In the genomic region with DNA sequence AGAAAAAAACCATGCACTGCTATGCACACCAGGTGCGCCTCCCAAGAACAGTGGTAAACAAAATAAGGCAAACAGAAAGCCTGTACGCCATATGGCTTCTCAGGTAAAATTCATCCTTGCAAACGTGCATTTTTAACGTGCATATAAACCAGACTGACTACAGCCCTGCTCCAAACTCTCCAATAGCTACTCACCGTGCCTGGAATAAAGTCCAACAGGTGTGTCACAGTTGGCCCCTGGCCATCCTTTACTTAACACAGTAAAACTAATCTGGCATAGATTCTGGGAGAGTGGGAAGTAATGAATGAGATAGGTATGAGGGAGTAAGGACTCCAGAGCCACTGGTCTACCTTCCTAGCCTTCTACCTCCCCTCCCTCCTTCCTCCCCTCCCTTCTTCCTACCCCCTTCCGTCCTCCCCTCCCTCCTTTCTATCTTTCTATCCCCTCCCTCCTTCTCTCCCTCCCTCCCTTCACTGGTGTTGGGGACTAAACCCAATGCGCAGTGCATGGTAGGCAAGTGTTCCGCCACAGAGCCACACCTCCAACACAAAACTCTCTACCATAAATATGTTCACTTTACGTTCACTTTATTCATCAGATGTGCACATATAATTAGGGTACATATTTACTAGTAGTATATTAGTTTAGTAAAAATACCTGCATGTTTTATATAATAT, we compare ENCODE assay signal across 25 mouse cellular contexts. TPM values are rescaled to one million over a fixed set of nuclear protein-coding genes. Genes with fewer than 3 reads are reported as not detected.
DNase-seq lines count a peak whose midpoint lies in the region; ATAC-seq lines count a peak whose summit lies in the region.
"Had no signal": no experiment of that assay in that cellular context is flagged by ENCODE, and none has a peak within 500 bp of the region (broad histone marks: within the 10 kb centered on the region; RNA-seq: fewer than 3 reads in every experiment).

No protein-coding gene starts in this region.

- H3K4me3 ChIP-seq in heart, embryonic 10.5 days = no peak overlapping the region
- no peak overlapping the region for H3K4me3 ChIP-seq in intestine, embryonic 16.5 days (ENCODE audit: low read length)
- H3K4me3 ChIP-seq in stomach, embryonic 16.5 days (replicated peaks; ENCODE audit: low read length) = no peak overlapping the region
- H3K4me3 ChIP-seq: embryonic facial prominence, embryonic 13.5 days; forebrain, embryonic 13.5 days; heart, adult 2 months; heart, embryonic 12.5 days; hindbrain, embryonic 12.5 days had no signal

- no peak overlapping the region for H3K27ac ChIP-seq in heart, embryonic 10.5 days
- H3K27ac ChIP-seq in intestine, embryonic 16.5 days (ENCODE audit: low read length) = 0 out of 2 replicates have a peak overlapping the region, but pooled peaks have one; percentile 35
- no peak overlapping the region for H3K27ac ChIP-seq in stomach, embryonic 16.5 days (ENCODE audit: low read length)
- H3K27ac ChIP-seq: embryonic facial prominence, embryonic 13.5 days; forebrain, embryonic 13.5 days; heart, adult 2 months; hindbrain, embryonic 12.5 days had no signal

- 82% methylated on average over 9 of the region's 9 CpGs for WGBS in heart, embryonic 10.5 days
- 72% methylated on average over 9 of the region's 9 CpGs for WGBS in intestine, embryonic 16.5 days
- 74% methylated on average over 9 of the region's 9 CpGs for WGBS in stomach, embryonic 16.5 days

- H3K4me1 ChIP-seq in heart, embryonic 10.5 days = peaks cover 12% of the 10 kb centered on the region
- peaks cover 10% of the 10 kb centered on the region for H3K4me1 ChIP-seq in intestine, embryonic 16.5 days (ENCODE audit: control insufficient read depth, insufficient read depth, low read length)
- peaks cover 6% of the 10 kb centered on the region for H3K4me1 ChIP-seq in stomach, embryonic 16.5 days (ENCODE audit: control insufficient read depth, insufficient read depth, low read length)
- H3K4me1 ChIP-seq: forebrain, embryonic 13.5 days had no signal

- intact Hi-C loops in heart, postnatal 36 days (cut with DNase I) = no loop called here

- peak; percentile 93 for ATAC-seq in intestine, embryonic 16.5 days
- ATAC-seq in stomach, embryonic 16.5 days (ENCODE audit: insufficient read depth, low FRiP score) = peak; percentile 66
- ATAC-seq: activated CD4-positive, CD25-positive, alpha-beta regulatory T cell, adult 4 months; forebrain, embryonic 13.5 days; forebrain, postnatal 0 days; hindbrain, embryonic 16.5 days; Patski had no signal

- H3K9ac ChIP-seq in intestine, embryonic 16.5 days (ENCODE audit: low read depth, low read length) = no peak overlapping the region
- no peak overlapping the region for H3K9ac ChIP-seq in stomach, embryonic 16.5 days (ENCODE audit: low read length)
- H3K9ac ChIP-seq: embryonic facial prominence, embryonic 13.5 days; forebrain, embryonic 13.5 days; forebrain, postnatal 0 days; heart, embryonic 12.5 days; hindbrain, embryonic 12.5 days had no signal

- peak; percentile 17 for DNase-seq in heart, embryonic 10.5 days (ENCODE audit: low spot score)
- no peak for DNase-seq in heart, postnatal 36 days
- peak; percentile 18 for DNase-seq in lung, postnatal 14 days
- DNase-seq in lung, postnatal 4 days = no peak
- DNase-seq in adipocyte (ENCODE audit: low spot score) = no peak
- DNase-seq in layer of hippocampus, adult 8-10 months (ENCODE audit: low spot score in 2 of 2) = no peak
- DNase-seq: adrenal gland, adult 2 months; adrenal gland, postnatal 25 days; cerebellum, adult 18-20 months; cerebellum, adult 9-11 months; cerebellum, postnatal 36 days; forebrain, postnatal 0 days; gastrocnemius, postnatal 36 days; heart, adult 2 months; heart, postnatal 4 days had no signal

- H3K9me3 ChIP-seq in heart, embryonic 10.5 days = no peaks in the 10 kb centered on the region
- no peaks in the 10 kb centered on the region for H3K9me3 ChIP-seq in intestine, embryonic 16.5 days (ENCODE audit: control insufficient read depth, low read length)
- H3K9me3 ChIP-seq in stomach, embryonic 16.5 days (replicated peaks; ENCODE audit: control insufficient read depth, low read length) = no peaks in the 10 kb centered on the region
- H3K9me3 ChIP-seq: embryonic facial prominence, embryonic 13.5 days; forebrain, embryonic 13.5 days; heart, embryonic 12.5 days; hindbrain, embryonic 12.5 days had no signal

- H3K36me3 ChIP-seq in heart, embryonic 10.5 days = no peaks in the 10 kb centered on the region
- H3K36me3 ChIP-seq in intestine, embryonic 16.5 days (ENCODE audit: control insufficient read depth, insufficient read depth, low read length) = no peaks in the 10 kb centered on the region
- no peaks in the 10 kb centered on the region for H3K36me3 ChIP-seq in stomach, embryonic 16.5 days (ENCODE audit: control insufficient read depth, insufficient read depth, low read length)
- H3K36me3 ChIP-seq: embryonic facial prominence, embryonic 13.5 days; heart, embryonic 12.5 days; hindbrain, embryonic 12.5 days had no signal

- H3K27me3 ChIP-seq in heart, embryonic 10.5 days (ENCODE audit: insufficient read depth, poor library complexity, severe bottlenecking) = no peaks in the 10 kb centered on the region
- no peaks in the 10 kb centered on the region for H3K27me3 ChIP-seq in intestine, embryonic 16.5 days (replicated peaks; ENCODE audit: control insufficient read depth, insufficient read depth, low read length)
- no peaks in the 10 kb centered on the region for H3K27me3 ChIP-seq in stomach, embryonic 16.5 days (ENCODE audit: control insufficient read depth, insufficient read depth, low read length)
- H3K27me3 ChIP-seq: forebrain, embryonic 13.5 days; heart, embryonic 12.5 days; hindbrain, embryonic 12.5 days; Patski had no signal

- H3K4me2 ChIP-seq in intestine, embryonic 16.5 days (ENCODE audit: low read depth, low read length) = no peak overlapping the region
- no peak overlapping the region for H3K4me2 ChIP-seq in stomach, embryonic 16.5 days (ENCODE audit: low read depth, low read length)
- H3K4me2 ChIP-seq: embryonic facial prominence, embryonic 13.5 days; forebrain, embryonic 13.5 days; heart, embryonic 12.5 days; hindbrain, embryonic 12.5 days had no signal

RNA-seq across cellular contexts. Expression of a gene that starts 56.3 kb away (rescaled TPM):
- polyA plus RNA-seq in heart, embryonic 10.5 days (2016; fragmentation: Nextera tagmentation; extraction: Ambion mirVana) = 0.24 and 0.36 TPM in 2 replicates
- 1 to 10 TPM; 3.0 to 3.1 TPM for total RNA-seq in heart, postnatal 36 days (2021)
- 3.3 and 4.0 TPM in 2 replicates for polyA plus RNA-seq in intestine, embryonic 16.5 days (2015; fragmentation: Nextera tagmentation; extraction: Ambion mirVana)
- polyA plus RNA-seq in stomach, embryonic 16.5 days (2015; fragmentation: Nextera tagmentation; extraction: Ambion mirVana) = 2.8 and 3.3 TPM in 2 replicates
- 1 to 10 TPM in 3 of 4 experiments, under 1 TPM in 1; 0.74 to 1.4 (median 1.0) TPM for total RNA-seq in layer of hippocampus, adult 8-10 months (2022)
- total RNA-seq: CH12.LX had no signal
- polyA plus RNA-seq: activated CD4-positive, CD25-positive, alpha-beta regulatory T cell, adult 4 months had no signal

Comparison
In these comparisons a context has a peak if more than half of its experiments do, and no peak if none do; other contexts are left out.
1. DNase-seq: peak in heart, embryonic 10.5 days (single experiment) and lung, postnatal 14 days (single experiment); none in heart, postnatal 36 days (0 of 2), lung, postnatal 4 days (0 of 2), adipocyte (single experiment) and layer of hippocampus, adult 8-10 months (0 of 2).